Mouse (Mus musculus) midbrain, embryonic 10.5 days (tissue): ENCODE results near the gene Ube2e2. TPM values are rescaled to one million over a fixed set of nuclear protein-coding genes. Genes with fewer than 3 reads are reported as not detected.

ENCODE experiments used
- DNase-seq: peaks from one replicate; pipeline ENCODE4 v3.0.0-alpha.2; 2017; ENCODE audit warnings: low spot score
- H3K27ac ChIP-seq: fragments of 300-500 bp; sonication (generic); replicated peaks from 2 replicates; pipeline ENCODE4 v1.5.1; 2016; ENCODE audit warnings: mild to moderate bottlenecking
- H3K27me3 ChIP-seq: fragments of 300-500 bp; sonication (generic); 2 replicates; pipeline ENCODE4 v1.6.1; 2016; ENCODE audit warnings: low read depth, mild to moderate bottlenecking; ENCODE audit not compliant: poor library complexity, severe bottlenecking
- H3K36me3 ChIP-seq: fragments of 300-500 bp; sonication (generic); 2 replicates; pipeline ENCODE4 v1.6.1; 2016; ENCODE audit warnings: mild to moderate bottlenecking, moderate library complexity
- H3K4me1 ChIP-seq: fragments of 300-500 bp; sonication (generic); 2 replicates; pipeline ENCODE4 v1.6.1; 2016
- H3K4me3 ChIP-seq: fragments of 300-500 bp; sonication (generic); 2 replicates; pipeline ENCODE4 v1.5.1; 2016; ENCODE audit warnings: mild to moderate bottlenecking, moderate library complexity
- H3K9me3 ChIP-seq: fragments of 300-500 bp; sonication (generic); replicated peaks from 2 replicates; pipeline ENCODE4 v1.6.1; 2016; ENCODE audit warnings: mild to moderate bottlenecking
- WGBS: fragments of 180-500 bp; shearing (Covaris S2); methylation state at CpG from one replicate; pipeline ENCODE4 v1.1.7; 2016; 5-methylcytosine and 5-hydroxymethylcytosine counted together
- polyA plus RNA-seq: library from polyadenylated mRNA; unstranded; fragments of >200 nt; fragmentation: Nextera tagmentation; extraction: Ambion mirVana; gene quantifications from 2 replicates; pipeline ENCODE4 v1.2.1, GENCODE M21; 2016

Ube2e2 gene
- polyA plus RNA-seq, 1 experiment from 2014 or later: 50.9 TPM

- no peak overlapping the region for H3K27ac ChIP-seq
- no peaks in the 10 kb centered on the region for H3K9me3 ChIP-seq
- no peaks in the 10 kb centered on the region for H3K27me3 ChIP-seq
- no peak overlapping the region for H3K4me3 ChIP-seq
- no peaks in the 10 kb centered on the region for H3K4me1 ChIP-seq
- no peaks in the 10 kb centered on the region for H3K36me3 ChIP-seq
- DNase-seq: no peak
- WGBS: 85% methylated on average over 5 of the region's 5 CpGs
Observed at GRCm38 (mm10) chr14:18778241-18778640, 115.8 kb downstream of the Ube2e2 start.

DNA sequence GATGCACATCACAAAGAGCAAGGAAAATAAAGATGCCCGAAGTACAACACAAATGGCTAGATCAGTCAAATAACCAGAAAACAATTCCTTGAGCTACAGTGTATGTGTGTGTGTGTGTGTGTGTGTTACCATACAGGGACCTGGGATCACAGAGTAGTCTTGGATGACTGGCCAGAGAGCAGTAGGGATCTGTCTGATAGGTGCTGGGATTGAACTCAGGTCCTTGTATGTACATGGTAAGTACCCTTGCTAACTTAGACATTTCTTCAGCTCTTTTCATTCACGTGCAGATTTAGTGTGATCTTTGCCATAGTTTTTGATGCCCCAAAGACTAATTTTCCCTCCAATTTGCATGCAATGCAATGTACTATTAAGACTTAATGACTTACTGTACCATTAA lies 117.9 kb downstream of the Ube2e2 start:
- H3K9me3 ChIP-seq: no peaks in the 10 kb centered on the region
- H3K36me3 ChIP-seq: no peaks in the 10 kb centered on the region
- no peaks in the 10 kb centered on the region for H3K27me3 ChIP-seq
- DNase-seq: no peak
- 96% methylated on average over 2 of the region's 2 CpGs for WGBS
- H3K4me1 ChIP-seq: no peaks in the 10 kb centered on the region
- H3K4me3 ChIP-seq: no peak overlapping the region
- no peak overlapping the region for H3K27ac ChIP-seq

DNA sequence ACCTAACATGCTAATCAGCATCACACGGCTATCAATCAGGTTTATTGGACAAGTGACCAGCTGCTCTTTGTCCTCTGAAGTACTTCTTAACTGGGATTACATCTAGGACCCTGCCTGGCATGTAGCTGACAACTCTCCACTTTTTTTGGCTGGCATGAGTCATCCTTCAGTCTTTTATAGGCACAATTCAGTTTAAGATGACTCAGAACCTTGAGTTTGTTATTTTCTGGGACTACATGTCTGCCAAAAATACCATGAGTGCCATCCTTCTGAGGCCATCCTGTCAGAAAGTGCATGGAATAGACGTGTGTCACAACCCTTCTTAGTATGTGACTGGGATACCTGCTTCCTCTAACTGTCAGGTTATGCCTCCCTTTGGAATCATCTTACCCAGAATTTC lies 120.3 kb downstream of the Ube2e2 start:
- H3K27me3 ChIP-seq: no peaks in the 10 kb centered on the region
- H3K9me3 ChIP-seq: no peaks in the 10 kb centered on the region
- no peaks in the 10 kb centered on the region for H3K4me1 ChIP-seq
- H3K4me3 ChIP-seq: no peak overlapping the region
- H3K36me3 ChIP-seq: no peaks in the 10 kb centered on the region
- no peak overlapping the region for H3K27ac ChIP-seq
- 80% methylated on average over 2 of the region's 2 CpGs for WGBS
- DNase-seq: no peak

GRCm38 (mm10) chr14:18759601-18760356 lies 134.3 kb downstream of the Ube2e2 start:
- Histone ChIP-seq H3K27me3 (no peaks in the 10 kb centered on the region), H3K36me3 (no peaks in the 10 kb centered on the region), H3K4me3 (no peak overlapping the region), H3K4me1 (peaks cover 3% of the 10 kb centered on the region; the same call in 1 of the 2 replicates), H3K9me3 (no peaks in the 10 kb centered on the region), H3K27ac (no peak overlapping the region)
- DNase-seq: no peak
- 82% methylated on average over 6 of the region's 6 CpGs for WGBS

DNA sequence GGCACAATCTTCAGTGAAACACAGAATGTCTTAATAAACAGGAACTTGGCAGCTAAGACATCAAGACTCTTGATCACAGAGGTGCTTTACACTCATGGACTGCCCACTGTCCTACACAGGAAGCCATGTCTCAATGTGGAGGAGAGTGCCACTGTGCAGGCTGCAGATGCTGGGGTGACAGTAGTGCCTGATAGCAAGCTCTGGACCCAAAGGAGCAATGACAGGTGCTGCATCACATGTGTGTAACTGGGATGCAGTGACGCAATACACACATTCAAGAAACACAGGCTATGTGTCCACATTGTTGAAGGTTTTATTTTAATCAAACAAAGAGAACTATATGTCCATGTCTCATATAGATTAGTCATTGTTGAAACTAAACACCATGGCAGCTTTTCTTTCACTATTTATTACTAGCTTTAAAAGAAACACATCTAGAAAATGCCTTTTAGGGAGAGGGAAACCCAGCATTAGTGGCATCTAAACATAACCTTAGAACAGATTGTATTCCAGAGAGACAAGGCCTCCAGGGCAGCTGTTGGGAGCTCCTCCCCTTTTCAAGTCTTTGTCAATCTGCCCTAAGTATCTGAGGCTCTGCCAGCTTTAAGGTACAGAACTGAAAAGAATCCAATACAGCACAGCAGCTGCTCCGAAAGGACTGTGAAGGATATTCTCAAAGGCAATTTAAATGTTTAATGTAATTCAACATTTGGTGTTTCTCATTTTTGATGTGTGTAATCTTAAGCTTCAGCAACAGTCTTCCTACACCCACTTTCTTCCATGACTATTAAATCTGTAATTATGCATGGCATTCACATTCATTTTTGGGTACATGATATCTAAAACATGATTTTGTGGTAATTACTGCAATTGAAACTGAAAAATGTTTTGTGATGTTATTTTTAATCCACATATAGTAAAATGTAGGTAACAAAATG lies 135.2 kb downstream of the Ube2e2 start:
- Histone ChIP-seq H3K27ac (no peak overlapping the region; the same call in 1 of the 2 replicates), H3K27me3 (no peaks in the 10 kb centered on the region), H3K9me3 (no peaks in the 10 kb centered on the region), H3K36me3 (no peaks in the 10 kb centered on the region), H3K4me3 (no peak overlapping the region), H3K4me1 (peaks cover 3% of the 10 kb centered on the region; the same call in 1 of the 2 replicates)
- no peak for DNase-seq
- 90% methylated on average over 2 of the region's 2 CpGs for WGBS

GRCm38 (mm10) chr14:18758003-18758402 lies 136.1 kb downstream of the Ube2e2 start:
- Histone ChIP-seq H3K27me3 (no peaks in the 10 kb centered on the region), H3K9me3 (no peaks in the 10 kb centered on the region), H3K4me1 (peaks cover 3% of the 10 kb centered on the region; the same call in 1 of the 2 replicates), H3K36me3 (no peaks in the 10 kb centered on the region), H3K27ac (no peak overlapping the region), H3K4me3 (no peak overlapping the region)
- no peak for DNase-seq
- WGBS: 87% methylated on average over 2 of the region's 2 CpGs

DNA sequence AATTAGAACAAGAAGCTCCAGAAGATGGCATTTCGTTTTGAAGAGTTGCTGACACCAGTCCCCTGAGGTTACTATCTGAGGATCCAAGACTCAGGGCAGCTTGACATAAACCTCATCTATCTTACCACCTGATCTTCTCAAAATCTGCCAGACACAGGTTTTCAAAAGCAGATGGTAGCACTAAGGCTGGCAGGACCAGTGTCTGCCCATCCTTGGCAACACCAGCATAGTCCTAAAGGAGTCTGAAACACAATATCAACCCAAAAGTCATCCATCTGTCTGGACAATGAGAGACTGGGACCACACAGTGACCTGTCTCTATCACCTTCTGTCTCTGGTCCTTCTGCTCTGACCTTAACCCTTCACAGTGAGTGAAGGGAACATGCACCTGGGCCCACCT lies 138.7 kb downstream of the Ube2e2 start:
- H3K27me3 ChIP-seq: no peaks in the 10 kb centered on the region
- 0 out of 2 replicates have a peak, but pooled peaks cover under 1% of the 10 kb centered on the region for H3K9me3 ChIP-seq
- DNase-seq: no peak
- WGBS: 69% methylated on average over 1 of the region's 1 CpGs
- H3K27ac ChIP-seq: no peak overlapping the region
- H3K4me3 ChIP-seq: no peak overlapping the region
- no peaks in the 10 kb centered on the region for H3K36me3 ChIP-seq
- peaks cover 3% of the 10 kb centered on the region; the same call in 1 of the 2 replicates for H3K4me1 ChIP-seq

- DNase-seq: no peak
- Histone ChIP-seq H3K9me3 (0 out of 2 replicates have a peak, but pooled peaks cover 3% of the 10 kb centered on the region), H3K4me1 (peaks cover 3% of the 10 kb centered on the region; the same call in 1 of the 2 replicates), H3K4me3 (no peak overlapping the region), H3K27ac (no peak overlapping the region), H3K27me3 (no peaks in the 10 kb centered on the region), H3K36me3 (no peaks in the 10 kb centered on the region)
- 93% methylated on average over 2 of the region's 2 CpGs for WGBS
Observed at GRCm38 (mm10) chr14:18754595-18754994, 139.5 kb downstream of the Ube2e2 start.

- Histone ChIP-seq H3K4me1 (peaks cover 3% of the 10 kb centered on the region; the same call in 1 of the 2 replicates), H3K9me3 (peaks cover 3% of the 10 kb centered on the region; the same call in 1 of the 2 replicates), H3K27me3 (no peaks in the 10 kb centered on the region), H3K4me3 (no peak overlapping the region), H3K36me3 (no peaks in the 10 kb centered on the region), H3K27ac (no peak overlapping the region)
- no peak for DNase-seq
- WGBS: 84% methylated on average over 2 of the region's 2 CpGs
Observed at GRCm38 (mm10) chr14:18754001-18754400, 140.1 kb downstream of the Ube2e2 start.

- Histone ChIP-seq H3K36me3 (no peaks in the 10 kb centered on the region), H3K4me3 (no peak overlapping the region), H3K27me3 (no peaks in the 10 kb centered on the region), H3K27ac (no peak overlapping the region), H3K9me3 (no peaks in the 10 kb centered on the region), H3K4me1 (no peaks in the 10 kb centered on the region)
- 76% methylated on average over 4 of the region's 4 CpGs for WGBS
- DNase-seq: no peak
Observed at GRCm38 (mm10) chr14:18731154-18731553, 162.9 kb downstream of the Ube2e2 start.

DNA sequence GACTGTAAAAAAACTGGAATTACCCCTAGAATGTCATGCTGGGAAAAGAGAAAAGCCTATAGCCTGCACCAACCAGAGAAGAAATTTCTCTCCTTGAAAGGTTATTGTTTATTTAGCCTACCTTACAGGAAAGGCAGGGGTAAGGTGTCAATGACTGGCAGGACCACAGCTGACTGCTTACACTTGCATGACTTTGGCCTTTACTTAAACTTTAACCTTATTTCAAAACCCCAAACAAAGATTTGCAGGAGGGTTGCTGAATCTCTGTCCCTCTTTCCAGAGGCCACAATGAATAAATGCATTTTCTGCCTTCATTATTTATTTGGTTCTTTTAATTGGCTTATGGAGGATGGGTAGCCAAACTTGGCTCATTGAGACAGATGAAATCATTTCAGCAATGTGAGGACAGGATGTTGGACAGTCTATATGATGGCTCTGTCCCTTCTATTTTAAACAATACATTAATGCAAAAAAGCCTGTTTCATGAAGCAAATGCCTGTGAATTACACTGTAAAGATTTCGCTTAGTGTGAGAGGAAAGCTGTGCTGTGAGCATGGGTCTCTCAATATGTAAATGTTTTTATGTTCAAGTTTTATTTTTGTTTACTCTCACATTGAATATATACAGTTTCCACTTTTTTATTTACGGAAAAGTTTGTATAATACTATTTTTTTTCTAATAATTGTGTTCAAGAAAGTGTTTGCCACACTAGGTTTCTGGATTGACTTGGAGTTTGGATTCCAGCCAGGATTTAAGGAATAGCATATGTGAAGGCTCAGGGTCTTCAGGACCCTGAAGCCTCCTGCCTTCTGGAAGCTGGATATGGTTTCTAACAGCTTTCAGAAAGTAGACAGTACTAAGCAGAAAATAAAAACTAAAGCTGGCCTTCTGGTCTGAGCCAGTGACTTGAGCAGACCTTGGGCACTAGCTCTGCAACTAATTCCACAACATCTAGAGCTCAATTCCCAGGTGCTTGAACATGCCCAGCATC lies 173.2 kb downstream of the Ube2e2 start:
- Histone ChIP-seq H3K4me1 (no peaks in the 10 kb centered on the region), H3K27ac (no peak overlapping the region), H3K36me3 (no peaks in the 10 kb centered on the region), H3K4me3 (no peak overlapping the region), H3K27me3 (no peaks in the 10 kb centered on the region), H3K9me3 (no peaks in the 10 kb centered on the region)
- DNase-seq: no peak
- 90% methylated on average over 2 of the region's 2 CpGs for WGBS

- Histone ChIP-seq H3K4me1 (no peaks in the 10 kb centered on the region), H3K36me3 (no peaks in the 10 kb centered on the region), H3K4me3 (no peak overlapping the region), H3K27me3 (no peaks in the 10 kb centered on the region), H3K27ac (no peak overlapping the region), H3K9me3 (no peaks in the 10 kb centered on the region)
- 82% methylated on average over 1 of the region's 1 CpGs for WGBS
- DNase-seq: no peak
Observed at GRCm38 (mm10) chr14:18716970-18717369, 177.1 kb downstream of the Ube2e2 start.
